Mouse (Mus musculus) right cerebral cortex, postnatal 14 days (tissue): ENCODE data around the gene Zfp740.

Experiments used
- DNase-seq: peaks from one replicate; pipeline ENCODE4 v3.0.0; 2022

Zfp740 gene

GRCm38 (mm10) chr15:102230408-102231321, 27.6 kb downstream of the Zfp740 start:
- DNase-seq = no peak

DNA sequence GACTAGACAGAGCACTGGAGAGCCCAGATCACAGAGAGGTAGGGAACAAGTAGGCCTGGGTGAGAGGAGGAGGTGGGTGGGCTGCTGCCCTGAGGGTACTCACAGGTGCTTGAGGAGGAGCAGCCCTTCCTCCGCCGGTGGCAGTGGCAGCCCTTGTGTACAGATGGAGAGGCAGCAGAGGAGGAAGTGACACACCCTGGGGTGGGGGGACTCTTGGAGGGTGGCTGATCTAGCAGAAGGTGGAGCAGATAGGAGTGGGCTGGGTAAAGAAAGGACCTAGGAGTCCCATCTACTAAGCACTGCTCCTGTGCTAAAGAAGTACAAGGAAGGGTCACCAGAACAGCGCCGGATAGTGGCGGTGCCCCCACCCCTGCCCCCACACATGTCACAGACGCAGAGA, 28.7 kb downstream of the Zfp740 start, which contains the start of gene Itgb7:
Gene Itgb7, minus strand, starts transcription at position 197 of the 400 bp plus-strand sequence.
- DNase-seq = no peak

DNA sequence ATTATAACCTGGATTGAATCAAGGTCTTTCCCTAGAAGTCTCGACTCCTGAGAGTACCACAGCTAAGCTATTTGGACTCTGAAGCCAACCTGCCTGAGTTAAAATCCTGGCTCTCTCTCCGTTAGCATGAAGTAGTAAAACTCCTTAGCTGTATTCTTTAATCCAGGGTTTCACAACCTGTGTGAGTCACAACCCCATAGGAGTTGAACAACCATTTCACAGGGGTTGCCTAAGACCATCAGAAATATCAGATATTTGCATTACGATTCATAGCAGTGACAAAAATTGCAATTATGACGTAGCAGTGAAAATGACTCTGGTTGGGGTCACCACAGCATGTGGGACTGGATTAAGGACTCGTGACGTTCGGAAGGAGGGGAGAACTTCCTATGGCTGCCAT, 29.7 kb downstream of the Zfp740 start:
- no peak for DNase-seq

DNA sequence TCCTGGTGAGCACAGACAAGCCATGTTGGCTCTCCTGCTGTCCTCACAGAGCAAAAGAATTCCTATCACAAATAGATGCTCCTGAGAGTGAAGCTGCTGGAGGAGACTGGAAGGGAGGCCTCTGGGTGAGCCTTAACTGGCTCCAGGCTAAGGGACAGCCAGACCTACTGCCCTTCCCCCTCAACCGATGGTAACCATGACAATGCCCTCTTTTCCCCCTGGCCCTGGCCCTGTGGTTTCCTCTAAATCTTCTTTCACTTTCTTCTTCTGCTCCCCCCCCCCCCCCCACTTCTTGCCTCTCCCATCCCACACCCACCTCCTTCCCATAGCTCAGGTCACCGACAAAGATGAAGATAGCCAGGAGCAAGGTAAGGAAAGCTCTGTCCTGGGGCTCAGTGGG, 30.8 kb downstream of the Zfp740 start:
- DNase-seq = no peak

DNA sequence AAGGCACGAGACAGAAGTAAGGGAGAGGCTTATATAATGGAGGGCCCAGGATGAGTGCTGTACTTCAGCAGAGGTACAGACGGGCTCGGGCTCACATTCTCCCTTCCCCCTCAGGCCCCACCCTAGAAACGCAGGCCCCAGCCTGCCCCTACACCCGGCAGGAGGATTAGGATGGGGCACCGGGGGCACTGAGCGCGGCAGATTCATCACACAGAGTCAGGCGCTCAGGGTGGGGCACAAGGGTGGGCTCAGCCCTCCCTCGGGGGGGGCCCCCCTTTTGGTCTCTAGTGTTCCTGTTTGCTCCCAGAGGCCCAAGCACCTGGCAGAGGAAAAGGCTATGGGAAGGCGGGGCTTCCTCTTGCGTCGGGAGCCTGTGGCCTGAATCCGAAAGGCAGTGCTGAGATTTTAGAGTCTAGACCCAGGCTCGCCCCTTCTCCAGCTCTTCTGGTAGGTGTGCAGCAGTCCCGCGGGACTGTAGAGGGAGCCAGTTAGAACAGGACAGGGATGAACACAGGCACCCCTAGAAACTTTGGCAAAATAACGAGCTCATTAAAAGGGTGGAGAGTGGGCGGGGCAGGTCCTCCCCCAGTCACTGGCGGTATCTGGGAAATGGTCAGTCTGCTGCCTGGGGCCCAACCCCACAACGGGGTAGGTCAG, 32.5 kb downstream of the Zfp740 start:
- DNase-seq = no peak

GRCm38 (mm10) chr15:102238543-102239259, 35.7 kb downstream of the Zfp740 start:
- no peak for DNase-seq

GRCm38 (mm10) chr15:102239260-102239590, 36.2 kb downstream of the Zfp740 start:
- peak; percentile 84 for DNase-seq

- DNase-seq = no peak
These were observed 36.8 kb downstream of the Zfp740 start for GRCm38 (mm10) chr15:102239851-102240250.

DNA sequence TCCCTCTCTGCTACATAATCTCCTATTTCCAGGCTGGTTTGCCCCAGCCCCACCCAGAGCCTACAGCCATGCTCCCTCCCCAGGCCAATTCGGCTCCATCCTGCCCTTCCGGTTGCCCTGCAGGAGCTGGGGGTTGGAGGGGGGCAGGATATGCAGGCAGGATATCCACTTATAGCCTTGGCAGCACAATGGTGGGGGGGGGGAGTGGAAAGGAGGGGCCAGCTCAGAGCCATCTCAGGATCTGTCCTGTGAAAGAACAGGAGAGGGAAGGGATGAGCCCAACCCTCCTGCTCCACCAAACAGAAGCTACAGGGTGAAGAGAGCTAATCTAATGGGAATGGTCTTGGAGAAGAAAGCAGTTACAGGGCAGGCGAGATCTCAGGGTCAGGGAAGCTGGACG, 37.6 kb downstream of the Zfp740 start:
- DNase-seq = no peak

- DNase-seq = no peak
These were observed 39.6 kb downstream of the Zfp740 start for GRCm38 (mm10) chr15:102242404-102243228.

GRCm38 (mm10) chr15:102243229-102244190, 40.5 kb downstream of the Zfp740 start:
- DNase-seq = no peak

- no peak for DNase-seq
These were observed 41.5 kb downstream of the Zfp740 start for GRCm38 (mm10) chr15:102244306-102245191.

DNA sequence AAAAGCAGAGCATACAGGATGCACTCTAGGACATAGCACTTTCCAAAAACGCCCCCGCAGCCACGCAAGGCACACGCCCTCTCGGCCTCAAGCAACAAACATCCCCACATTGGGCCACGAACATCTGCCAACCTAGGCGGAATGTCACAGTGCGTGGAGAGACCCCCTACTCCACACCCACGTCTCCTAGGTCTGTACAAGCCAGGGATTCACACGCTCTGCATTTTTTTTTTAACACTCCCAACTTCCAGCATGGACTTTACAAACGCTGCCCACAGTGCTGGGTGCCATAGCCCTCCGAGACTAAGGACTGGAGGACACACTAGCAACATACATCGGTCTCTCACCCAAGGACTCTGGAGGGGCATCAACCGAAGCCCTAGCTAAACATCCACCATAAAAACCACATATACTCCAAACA, 42.4 kb downstream of the Zfp740 start:
- DNase-seq = no peak

GRCm38 (mm10) chr15:102245891-102246741, 43.1 kb downstream of the Zfp740 start:
- DNase-seq = peak; percentile 72

DNA sequence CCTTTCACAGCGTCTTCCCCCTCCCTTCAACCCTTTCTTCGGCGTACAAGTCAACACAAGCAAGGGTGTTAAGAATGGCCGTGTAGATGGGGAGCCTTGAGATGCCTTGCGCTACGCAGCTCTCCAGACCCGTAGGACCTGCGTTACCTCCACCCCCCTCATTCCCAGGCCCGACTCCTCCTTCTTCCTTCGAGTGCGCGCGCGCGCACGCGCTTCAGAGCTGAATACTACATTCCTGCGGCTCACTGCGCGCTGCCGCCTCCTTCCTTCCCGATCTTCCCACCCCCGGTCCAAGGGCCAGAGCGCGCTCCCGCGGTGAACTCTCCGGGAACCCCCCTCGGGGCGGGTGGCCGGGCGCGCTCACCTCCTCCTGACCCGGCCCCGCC, 43.8 kb downstream of the Zfp740 start:
- peak; percentile 88 for DNase-seq

DNA sequence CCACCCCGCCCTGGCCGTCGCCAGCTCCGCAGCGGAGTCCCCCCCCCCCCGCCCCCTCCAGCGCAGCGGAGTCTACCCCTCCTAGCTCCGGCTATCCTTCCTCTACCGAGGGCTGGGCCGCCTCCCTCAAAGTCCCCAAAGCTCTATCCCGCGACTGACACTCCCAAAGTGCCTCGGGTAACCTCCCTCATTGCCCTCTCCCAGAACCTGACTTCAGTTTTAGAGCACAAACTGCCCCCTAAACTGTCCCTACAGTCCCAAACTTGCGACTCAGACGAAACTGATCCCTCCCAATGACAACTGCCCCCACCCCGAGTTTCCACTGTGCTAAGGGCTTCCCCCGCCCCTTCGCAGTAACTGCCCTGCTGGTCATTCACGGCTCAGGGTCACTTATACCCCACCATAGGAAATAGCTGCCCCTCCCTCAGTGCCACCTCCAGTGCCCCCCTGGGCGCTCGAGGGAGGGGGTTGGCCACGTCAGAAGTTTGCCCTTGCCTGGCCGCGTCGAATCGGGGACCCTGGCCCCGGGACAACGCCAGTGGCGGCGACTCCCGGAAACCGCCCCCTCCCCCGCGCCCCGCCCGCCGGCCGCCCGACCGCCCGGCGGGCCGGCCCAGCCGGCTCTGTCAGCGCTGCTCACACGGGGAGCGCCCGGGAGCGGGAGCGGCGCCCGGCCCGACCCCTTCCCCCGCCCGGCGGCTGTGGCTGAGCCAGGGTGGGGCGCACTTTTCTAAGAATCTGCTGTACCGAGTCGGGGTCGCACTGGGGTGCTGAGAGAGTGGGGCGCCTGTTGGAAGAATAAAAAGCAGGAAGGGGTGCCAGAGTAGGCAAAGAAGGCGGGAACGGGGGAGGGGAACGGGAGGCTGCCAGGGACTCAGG, 44.4 kb downstream of the Zfp740 start:
- peak; percentile 47 for DNase-seq

DNA sequence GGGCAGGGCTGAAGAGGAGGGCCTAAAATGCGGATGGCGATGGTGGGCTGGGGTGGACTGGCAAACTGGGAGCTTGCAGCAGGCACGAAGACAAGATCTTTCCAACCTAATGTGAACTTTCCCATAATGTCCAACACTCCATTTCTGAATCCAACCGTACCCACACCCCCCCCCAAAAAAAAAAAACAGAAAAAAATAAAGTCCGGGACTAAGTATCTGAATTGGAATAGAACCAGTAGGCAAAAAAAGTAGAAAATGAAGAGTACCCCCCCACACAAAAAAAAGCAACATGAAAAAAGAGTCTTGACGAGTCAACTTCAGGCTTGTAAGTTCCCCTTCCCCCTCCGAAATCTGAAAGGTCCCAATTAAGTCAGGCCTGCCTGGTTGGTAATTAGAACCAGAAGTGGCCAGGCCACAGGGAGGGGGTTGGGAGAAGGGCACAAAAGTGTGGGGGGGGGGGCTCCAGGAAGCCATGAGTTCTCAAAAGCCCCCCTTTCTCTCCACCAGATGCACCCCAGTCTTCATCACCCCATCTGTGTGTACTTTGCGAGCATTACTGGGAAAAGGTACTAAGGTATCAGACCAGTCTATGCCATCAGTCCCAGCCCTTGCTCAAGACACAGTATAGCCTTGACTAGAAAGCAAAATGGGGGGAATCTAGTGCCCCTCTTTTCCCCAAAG, 45.2 kb downstream of the Zfp740 start:
- DNase-seq = no peak

GRCm38 (mm10) chr15:102248812-102249191, 45.8 kb downstream of the Zfp740 start:
- no peak for DNase-seq
